In the genomic region with DNA sequence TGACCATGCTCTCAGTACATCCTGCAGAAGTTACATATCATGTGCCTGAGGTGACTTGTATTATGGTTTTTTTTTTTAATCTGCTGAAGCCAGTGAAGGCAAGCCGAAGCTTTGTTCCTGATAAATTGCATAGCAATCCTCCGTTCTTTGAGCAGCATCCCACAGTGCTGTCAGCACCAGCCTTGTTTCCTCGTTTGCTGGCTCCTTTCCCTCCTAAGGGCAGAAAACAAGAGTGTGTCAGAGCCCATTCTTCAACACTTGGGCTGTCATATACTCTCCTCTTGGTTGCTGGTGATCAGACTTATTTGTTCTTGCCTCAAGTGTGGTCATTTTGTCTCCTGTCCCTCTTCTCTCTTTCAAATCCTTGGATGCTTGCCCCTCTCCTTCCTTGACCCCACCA, we compare ENCODE assay signal across 21 mouse cellular contexts.
DNase-seq lines count a peak whose midpoint lies in the region; TF ChIP-seq lines count a peak whose summit lies in the region.
"Had no signal": no experiment of that assay in that cellular context is flagged by ENCODE, and none has a peak within 500 bp of the region (broad histone marks: within the 10 kb centered on the region; RNA-seq: fewer than 3 reads in every experiment).

No protein-coding gene starts in this region.

- TF ChIP-seq CTCF in kidney, adult 2 months (conservative IDR thresholded peaks at IDR 0.05; ENCODE audit: insufficient read depth, insufficient read length, low read depth, low read length): no peak

- no peak overlapping the region for H3K4me3 ChIP-seq in kidney, adult 2 months (ENCODE audit: insufficient read depth, low read depth, low read length)
- H3K4me3 ChIP-seq: embryonic facial prominence, embryonic 15.5 days; hindbrain, embryonic 10.5 days; limb, embryonic 13.5 days; liver, embryonic 12.5 days; midbrain, embryonic 12.5 days had no signal

- peaks cover 5% of the 10 kb centered on the region; the same call in 1 of the 2 replicates for H3K4me1 ChIP-seq in kidney, adult 2 months (ENCODE audit: control insufficient read depth, insufficient read depth, low read length)
- H3K4me1 ChIP-seq: liver, embryonic 12.5 days; midbrain, embryonic 12.5 days had no signal

- 0 out of 2 replicates have a peak overlapping the region, but pooled peaks have one; percentile 32 for H3K27ac ChIP-seq in kidney, adult 2 months (ENCODE audit: insufficient read depth, low read depth, low read length)
- H3K27ac ChIP-seq: embryonic facial prominence, embryonic 15.5 days; hindbrain, embryonic 10.5 days; hindbrain, postnatal 0 days; limb, embryonic 13.5 days; liver, embryonic 12.5 days; midbrain, embryonic 12.5 days had no signal

- WGBS in kidney, adult 2 months: 65% methylated on average over 3 of the region's 3 CpGs

- H3K36me3 ChIP-seq in kidney, adult 2 months (ENCODE audit: control insufficient read depth, insufficient read depth, low read length): no peaks in the 10 kb centered on the region
- H3K36me3 ChIP-seq: embryonic facial prominence, embryonic 15.5 days; hindbrain, embryonic 10.5 days; limb, embryonic 13.5 days; liver, embryonic 12.5 days; midbrain, embryonic 12.5 days had no signal

- intact Hi-C loops in gastrocnemius, postnatal 14 days (cut with DNase I; ENCODE audit: low total_unique reads): no loop called here

- peak; percentile 7 for DNase-seq in gastrocnemius, adult 18-20 months (ENCODE audit: low spot score)
- no peak for DNase-seq in gastrocnemius, postnatal 14 days
- DNase-seq in kidney, adult 2 months: no peak
- no peak for DNase-seq in kidney, adult 9 months
- peak; percentile 69 for DNase-seq in 3T3-L1 (ENCODE audit: low read depth, low spot score)
- DNase-seq in lung, postnatal 14 days: peak; percentile 22
- DNase-seq in adrenal gland, postnatal 4 days (ENCODE audit: low spot score in 2 of 2): no peak
- no peak for DNase-seq in layer of hippocampus, postnatal 10 days (ENCODE audit: low spot score in 2 of 2)
- DNase-seq: adrenal gland, postnatal 36 days; cerebellum, adult 11 months; cerebellum, adult 9-11 months; gastrocnemius, postnatal 25 days; retina, postnatal 1 day; right cerebral cortex, postnatal 25 days; thymus, postnatal 36 days had no signal

- no peaks in the 10 kb centered on the region for H3K27me3 ChIP-seq in kidney, adult 2 months (replicated peaks; ENCODE audit: control insufficient read depth, insufficient read depth, low read length)

- no peak for TF ChIP-seq POLR2A in kidney, adult 2 months (IDR thresholded peaks at IDR 0.05; ENCODE audit: low read depth, low read length)

Comparison
In these comparisons a context has a peak if more than half of its experiments do, and no peak if none do; other contexts are left out.
1. DNase-seq: peak in gastrocnemius, adult 18-20 months (single experiment), 3T3-L1 (single experiment) and lung, postnatal 14 days (single experiment); none in gastrocnemius, postnatal 14 days (single experiment), kidney, adult 2 months (single experiment), kidney, adult 9 months (single experiment), adrenal gland, postnatal 4 days (0 of 2) and layer of hippocampus, postnatal 10 days (0 of 2).